Mouse (Mus musculus): ENCODE results near the gene Tmem54. TPM values are rescaled to one million over a fixed set of nuclear protein-coding genes. Genes with fewer than 3 reads are reported as not detected.

Tmem54 gene
- polyA plus RNA-seq, 1 experiment = 851 TPM

DNA sequence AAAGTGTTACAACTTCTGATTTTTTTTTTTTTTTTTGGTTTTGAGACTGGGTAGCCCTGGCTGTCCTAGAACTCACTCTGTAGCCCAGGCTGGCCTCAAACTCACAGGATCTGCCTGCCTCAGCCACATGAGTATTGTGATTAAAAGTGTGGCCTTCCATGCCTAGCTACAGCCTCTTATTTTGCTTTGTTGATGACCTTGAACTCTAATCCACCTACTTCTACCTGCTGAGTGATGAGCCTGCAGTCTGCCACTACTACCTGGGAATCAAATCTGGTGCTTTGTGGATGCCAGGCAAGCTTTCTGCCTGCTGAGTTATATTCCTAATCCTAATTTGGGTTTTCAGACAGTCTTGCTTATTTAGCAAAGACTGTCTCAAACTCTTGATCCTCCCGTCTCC, 43.9 kb upstream of the Tmem54 start:
- H3K27me3 ChIP-seq (ENCODE audit: control insufficient read depth, insufficient read depth, low read length) = no peaks in the 10 kb centered on the region
- H3K4me1 ChIP-seq (ENCODE audit: control insufficient read depth, insufficient read depth, insufficient read length, low read length) = peaks cover 13% of the 10 kb centered on the region; the same call in 1 of the 2 replicates
- WGBS = 98% methylated on average over 1 of the region's 1 CpGs
- no peak for TF ChIP-seq CTCF (IDR thresholded peaks at IDR 0.05; ENCODE audit: extremely low read depth, insufficient read length, insufficient replicate concordance, low read depth, low read length)
- no peak for TF ChIP-seq POLR2A (IDR thresholded peaks at IDR 0.05; ENCODE audit: low read depth, low read length)
- no peak overlapping the region for H3K4me3 ChIP-seq (ENCODE audit: low read depth, low read length)
- H3K36me3 ChIP-seq (ENCODE audit: control insufficient read depth, insufficient read depth, low read length) = peaks cover 3% of the 10 kb centered on the region; the same call in 1 of the 2 replicates
- no peak overlapping the region for H3K27ac ChIP-seq (ENCODE audit: insufficient read depth, low read depth, low read length)

DNA sequence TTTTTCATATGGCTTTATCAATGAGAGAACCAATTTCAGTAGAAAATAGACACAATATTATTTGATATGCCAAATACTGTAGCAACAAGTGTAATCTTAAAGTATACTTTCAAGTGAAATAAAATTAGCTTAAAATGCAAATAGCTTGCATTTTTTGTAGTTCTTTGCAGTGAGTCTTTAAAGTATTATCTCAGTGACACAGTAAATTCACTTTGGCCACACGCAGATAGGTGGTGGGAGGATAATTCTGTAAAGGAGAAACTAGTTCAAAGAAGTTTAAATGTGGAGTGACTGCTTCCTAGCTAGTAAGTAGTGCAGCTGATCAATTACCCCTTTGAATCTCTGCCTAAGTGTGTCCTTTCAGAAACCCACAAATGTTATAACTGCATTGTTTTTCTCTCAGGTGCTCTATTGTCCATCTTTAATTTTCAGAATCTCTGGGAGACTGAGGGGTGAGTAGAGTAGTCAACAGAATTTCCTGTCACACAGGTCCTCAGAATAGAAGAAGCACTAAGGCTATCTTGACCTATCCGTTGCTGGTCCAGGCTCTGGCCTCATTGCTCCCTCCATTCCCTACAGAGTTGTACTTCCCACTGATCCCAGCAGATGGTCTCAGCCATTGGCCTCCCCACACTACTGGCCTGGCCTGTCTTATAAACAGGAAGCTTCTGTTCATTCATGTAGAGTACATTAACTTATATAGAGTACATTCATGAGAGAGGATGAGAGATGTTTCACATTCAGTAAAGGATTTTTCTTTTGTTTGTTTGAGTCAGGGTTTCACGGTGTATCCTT, 42.9 kb upstream of the Tmem54 start:
- H3K36me3 ChIP-seq (ENCODE audit: control insufficient read depth, insufficient read depth, low read length) = peaks cover 3% of the 10 kb centered on the region; the same call in 1 of the 2 replicates
- no peak overlapping the region for H3K4me3 ChIP-seq (ENCODE audit: low read depth, low read length)
- H3K27me3 ChIP-seq (ENCODE audit: control insufficient read depth, insufficient read depth, low read length) = no peaks in the 10 kb centered on the region
- H3K27ac ChIP-seq (ENCODE audit: insufficient read depth, low read depth, low read length) = no peak overlapping the region
- no peak for TF ChIP-seq POLR2A (IDR thresholded peaks at IDR 0.05; ENCODE audit: low read depth, low read length)
- TF ChIP-seq CTCF (IDR thresholded peaks at IDR 0.05; ENCODE audit: extremely low read depth, insufficient read length, insufficient replicate concordance, low read depth, low read length) = no peak
- 75% methylated on average over 3 of the region's 3 CpGs for WGBS
- peaks cover 14% of the 10 kb centered on the region; the same call in 1 of the 2 replicates for H3K4me1 ChIP-seq (ENCODE audit: control insufficient read depth, insufficient read depth, insufficient read length, low read length)

DNA sequence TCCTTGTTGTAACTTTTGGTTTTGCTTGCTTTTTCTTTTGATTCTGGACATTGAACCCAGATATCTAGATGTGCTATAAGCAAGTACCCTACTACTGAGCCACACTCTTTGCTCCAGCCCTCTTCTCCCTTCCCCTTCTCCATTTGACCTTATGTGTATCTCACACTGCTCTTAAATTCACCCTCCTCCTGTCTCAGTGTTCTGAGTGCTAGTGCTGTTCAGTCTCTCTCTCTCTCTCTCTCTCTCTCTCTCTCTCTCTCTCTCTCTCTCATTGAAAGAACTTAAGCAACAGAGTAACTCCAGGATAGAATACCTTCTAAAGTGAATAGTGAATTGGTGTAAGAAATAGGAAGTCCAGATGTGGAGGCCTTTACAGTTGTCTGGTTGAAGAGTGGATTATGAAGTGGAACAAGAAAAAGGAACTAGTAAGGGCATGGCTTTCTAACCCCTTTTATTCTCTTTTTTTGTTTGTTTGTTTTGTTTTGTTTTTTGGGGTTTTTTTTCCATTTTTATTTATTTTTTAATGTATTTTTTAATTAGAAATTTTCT, 39.6 kb upstream of the Tmem54 start:
- TF ChIP-seq CTCF (IDR thresholded peaks at IDR 0.05; ENCODE audit: extremely low read depth, insufficient read length, insufficient replicate concordance, low read depth, low read length) (no peak), POLR2A (IDR thresholded peaks at IDR 0.05; ENCODE audit: low read depth, low read length) (no peak)
- peaks cover 3% of the 10 kb centered on the region; the same call in 1 of the 2 replicates for H3K36me3 ChIP-seq (ENCODE audit: control insufficient read depth, insufficient read depth, low read length)
- no peaks in the 10 kb centered on the region for H3K27me3 ChIP-seq (ENCODE audit: control insufficient read depth, insufficient read depth, low read length)
- no peak overlapping the region; the same call in 1 of the 2 replicates for H3K27ac ChIP-seq (ENCODE audit: insufficient read depth, low read depth, low read length)
- H3K4me3 ChIP-seq (ENCODE audit: low read depth, low read length) = no peak overlapping the region
- H3K4me1 ChIP-seq (ENCODE audit: control insufficient read depth, insufficient read depth, insufficient read length, low read length) = peaks cover 17% of the 10 kb centered on the region; the same call in 1 of the 2 replicates

DNA sequence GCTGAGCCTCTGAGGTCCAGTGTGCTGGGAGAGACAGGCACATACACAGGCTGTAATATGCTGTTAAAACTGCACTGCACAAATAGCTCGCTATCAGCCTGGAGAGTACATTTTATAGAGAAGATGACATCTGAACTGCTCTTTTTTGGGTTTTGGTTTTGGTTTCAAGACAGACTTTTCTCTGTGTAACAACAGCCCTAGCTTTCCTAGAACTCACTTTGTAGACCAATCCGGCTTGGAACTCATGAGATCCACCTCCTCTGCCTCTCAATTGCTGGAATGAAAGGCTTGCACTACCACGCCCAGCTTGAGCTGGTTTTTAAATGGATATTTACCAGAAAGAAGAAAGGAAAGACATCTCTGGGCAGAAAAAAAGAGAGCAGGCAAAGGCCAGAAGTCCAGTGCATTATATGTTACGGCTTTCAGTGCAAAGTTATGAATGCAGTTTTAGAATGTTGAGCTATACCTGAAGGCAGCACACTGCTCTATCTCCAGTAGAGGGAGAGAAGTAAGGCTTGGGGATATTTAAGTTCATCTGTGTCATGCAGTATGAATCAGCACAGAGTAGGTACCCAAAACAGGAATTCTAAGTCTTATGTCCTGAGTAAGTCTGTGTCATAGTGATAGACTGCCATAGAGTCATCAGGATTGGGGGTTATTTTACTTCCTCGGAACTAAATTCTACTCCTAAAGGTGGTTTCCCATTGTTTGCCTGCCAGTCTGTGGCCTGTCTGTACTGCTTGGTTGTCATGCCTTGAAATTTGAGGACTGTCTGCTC, 37.5 kb upstream of the Tmem54 start:
- H3K27ac ChIP-seq (ENCODE audit: insufficient read depth, low read depth, low read length) = peak overlapping the region; percentile 31; the same call in 1 of the 2 replicates
- no peaks in the 10 kb centered on the region for H3K27me3 ChIP-seq (ENCODE audit: control insufficient read depth, insufficient read depth, low read length)
- no peak for TF ChIP-seq CTCF (IDR thresholded peaks at IDR 0.05; ENCODE audit: extremely low read depth, insufficient read length, insufficient replicate concordance, low read depth, low read length)
- no peak for TF ChIP-seq POLR2A (IDR thresholded peaks at IDR 0.05; ENCODE audit: low read depth, low read length)
- peaks cover 18% of the 10 kb centered on the region; the same call in 1 of the 2 replicates for H3K4me1 ChIP-seq (ENCODE audit: control insufficient read depth, insufficient read depth, insufficient read length, low read length)
- peaks cover 6% of the 10 kb centered on the region for H3K36me3 ChIP-seq (ENCODE audit: control insufficient read depth, insufficient read depth, low read length)
- H3K4me3 ChIP-seq (ENCODE audit: low read depth, low read length) = no peak overlapping the region
- 63% methylated on average over 5 of the region's 5 CpGs for WGBS

DNA sequence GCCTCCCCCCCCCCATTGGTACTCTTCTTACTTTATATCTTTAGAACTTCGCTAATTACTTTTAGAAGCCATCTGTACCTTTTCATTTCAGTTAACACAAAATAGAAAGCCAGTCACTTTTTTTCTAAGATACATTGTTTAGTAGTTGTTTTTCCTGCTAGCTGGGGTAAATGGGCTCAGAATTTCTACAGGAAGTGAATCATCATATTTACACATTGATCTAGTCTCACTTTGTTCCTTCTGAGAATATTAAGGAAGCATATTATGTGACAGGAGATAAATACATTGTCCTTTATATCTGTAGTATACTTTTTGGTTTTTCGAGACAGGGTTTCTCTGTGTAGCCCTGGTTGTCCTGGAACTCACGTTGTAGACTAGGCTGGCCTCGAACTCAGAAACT, 36.5 kb upstream of the Tmem54 start:
- TF ChIP-seq CTCF (IDR thresholded peaks at IDR 0.05; ENCODE audit: extremely low read depth, insufficient read length, insufficient replicate concordance, low read depth, low read length) (no peak), POLR2A (IDR thresholded peaks at IDR 0.05; ENCODE audit: low read depth, low read length) (no peak)
- WGBS = 91% methylated on average over 4 of the region's 4 CpGs
- H3K36me3 ChIP-seq (ENCODE audit: control insufficient read depth, insufficient read depth, low read length) = peaks cover 13% of the 10 kb centered on the region
- H3K4me1 ChIP-seq (ENCODE audit: control insufficient read depth, insufficient read depth, insufficient read length, low read length) = peaks cover 15% of the 10 kb centered on the region; the same call in 1 of the 2 replicates
- H3K27ac ChIP-seq (ENCODE audit: insufficient read depth, low read depth, low read length) = no peak overlapping the region
- no peaks in the 10 kb centered on the region for H3K27me3 ChIP-seq (ENCODE audit: control insufficient read depth, insufficient read depth, low read length)
- H3K4me3 ChIP-seq (ENCODE audit: low read depth, low read length) = no peak overlapping the region

DNA sequence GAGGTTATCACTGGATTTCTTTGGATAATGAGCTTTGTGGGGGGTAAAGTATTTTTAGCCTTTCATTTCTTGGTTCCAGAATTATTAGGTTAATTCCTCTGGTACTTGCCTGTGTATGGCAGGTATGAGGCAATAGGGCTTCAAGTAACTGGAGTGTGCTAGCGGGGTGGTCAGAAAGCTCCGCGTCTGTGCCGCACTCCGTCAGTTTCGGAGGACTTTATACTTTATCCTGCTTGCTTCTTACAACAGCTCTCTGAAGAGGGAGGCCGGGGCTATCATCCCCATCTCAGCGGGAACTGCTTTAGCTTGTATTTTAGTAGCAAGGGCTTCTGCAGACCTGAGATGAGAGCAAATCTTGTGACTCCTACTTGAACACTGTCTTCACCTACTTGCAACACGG, 26.2 kb upstream of the Tmem54 start:
- TF ChIP-seq CTCF (IDR thresholded peaks at IDR 0.05; ENCODE audit: extremely low read depth, insufficient read length, insufficient replicate concordance, low read depth, low read length) (no peak), POLR2A (IDR thresholded peaks at IDR 0.05; ENCODE audit: low read depth, low read length) (no peak)
- Histone ChIP-seq H3K4me3 (ENCODE audit: low read depth, low read length) (no peak overlapping the region), H3K27ac (ENCODE audit: insufficient read depth, low read depth, low read length) (no peak overlapping the region), H3K4me1 (ENCODE audit: control insufficient read depth, insufficient read depth, insufficient read length, low read length) (peaks cover 9% of the 10 kb centered on the region), H3K36me3 (ENCODE audit: control insufficient read depth, insufficient read depth, low read length) (peaks cover 71% of the 10 kb centered on the region), H3K27me3 (ENCODE audit: control insufficient read depth, insufficient read depth, low read length) (no peaks in the 10 kb centered on the region)
- WGBS = 97% methylated on average over 9 of the region's 9 CpGs

All from small intestine, adult 2 months (tissue).